Mouse (Mus musculus): ENCODE measurements at regions not wholly inside any gene's neighbourhood (a gene's known extent, or its start where the extent isn't known, plus 50 kb on each side); places are given as distances from the start of the nearest gene placed in this dataset.
A peak's percentile ranks its signal among the peaks of the same experiment; 100 is the strongest.

GRCm38 (mm10) chr9:113601451-113601850 is 106.6 kb downstream of the Pdcd6ip start:
- no peak overlapping the region for H3K27ac ChIP-seq (ENCODE audit: low read length)
- H3K27me3 ChIP-seq (ENCODE audit: control insufficient read depth, insufficient read depth, low read length), result no peaks in the 10 kb centered on the region
- H3K9ac ChIP-seq (ENCODE audit: low read length), result no peak overlapping the region
- no peaks in the 10 kb centered on the region for H3K9me3 ChIP-seq (replicated peaks; ENCODE audit: control insufficient read depth, low read length)
- no peaks in the 10 kb centered on the region for H3K36me3 ChIP-seq (ENCODE audit: control insufficient read depth, insufficient read depth)
- H3K4me3 ChIP-seq (ENCODE audit: low read length), result no peak overlapping the region
- WGBS, result 5% methylated on average over 5 of the region's 5 CpGs
- no peak for ATAC-seq (replicated peaks; ENCODE audit: extremely low read depth, insufficient read depth, low FRiP score)
- no peaks in the 10 kb centered on the region for H3K4me1 ChIP-seq (ENCODE audit: control insufficient read depth, insufficient read depth, low read length)
- no peak overlapping the region for H3K4me2 ChIP-seq (ENCODE audit: low read depth, low read length)

DNA sequence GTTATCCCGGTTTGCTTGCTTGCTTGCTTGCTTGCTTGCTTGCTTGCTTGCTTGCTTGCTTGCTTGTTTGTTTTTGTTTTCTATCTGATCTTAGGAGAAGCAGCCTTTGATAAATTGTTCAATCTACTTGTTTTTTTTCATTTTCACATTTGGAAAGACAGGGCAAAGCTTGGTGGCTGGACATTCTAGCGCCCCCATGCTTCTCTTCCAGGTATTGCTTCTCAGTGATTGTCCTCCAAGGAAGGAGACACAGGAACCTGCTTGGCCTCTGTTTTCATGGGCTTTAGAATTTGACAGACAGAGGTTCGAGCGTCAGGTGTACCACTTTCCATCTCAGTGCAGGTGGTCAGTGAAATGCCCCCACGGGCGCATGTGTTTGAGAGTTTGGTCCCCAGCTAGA is 120.8 kb downstream of the Pdcd6ip start:
- Histone ChIP-seq H3K9me3 (replicated peaks; ENCODE audit: control insufficient read depth, low read length) (no peaks in the 10 kb centered on the region), H3K36me3 (ENCODE audit: control insufficient read depth, insufficient read depth) (no peaks in the 10 kb centered on the region), H3K9ac (ENCODE audit: low read length) (no peak overlapping the region), H3K4me2 (ENCODE audit: low read depth, low read length) (no peak overlapping the region), H3K27me3 (ENCODE audit: control insufficient read depth, insufficient read depth, low read length) (no peaks in the 10 kb centered on the region), H3K4me3 (ENCODE audit: low read length) (no peak overlapping the region), H3K4me1 (ENCODE audit: control insufficient read depth, insufficient read depth, low read length) (no peaks in the 10 kb centered on the region), H3K27ac (ENCODE audit: low read length) (no peak overlapping the region)
- 56% methylated on average over 6 of the region's 6 CpGs for WGBS
- ATAC-seq (replicated peaks; ENCODE audit: extremely low read depth, insufficient read depth, low FRiP score), result no peak

GRCm38 (mm10) chr9:113586477-113586876 is 121.6 kb downstream of the Pdcd6ip start:
- 84% methylated on average over 4 of the region's 4 CpGs for WGBS
- Histone ChIP-seq H3K36me3 (ENCODE audit: control insufficient read depth, insufficient read depth) (no peaks in the 10 kb centered on the region), H3K27me3 (ENCODE audit: control insufficient read depth, insufficient read depth, low read length) (no peaks in the 10 kb centered on the region), H3K27ac (ENCODE audit: low read length) (no peak overlapping the region), H3K4me2 (ENCODE audit: low read depth, low read length) (no peak overlapping the region), H3K9me3 (replicated peaks; ENCODE audit: control insufficient read depth, low read length) (no peaks in the 10 kb centered on the region), H3K9ac (ENCODE audit: low read length) (no peak overlapping the region), H3K4me1 (ENCODE audit: control insufficient read depth, insufficient read depth, low read length) (no peaks in the 10 kb centered on the region), H3K4me3 (ENCODE audit: low read length) (no peak overlapping the region)
- ATAC-seq (replicated peaks; ENCODE audit: extremely low read depth, insufficient read depth, low FRiP score), result no peak

DNA sequence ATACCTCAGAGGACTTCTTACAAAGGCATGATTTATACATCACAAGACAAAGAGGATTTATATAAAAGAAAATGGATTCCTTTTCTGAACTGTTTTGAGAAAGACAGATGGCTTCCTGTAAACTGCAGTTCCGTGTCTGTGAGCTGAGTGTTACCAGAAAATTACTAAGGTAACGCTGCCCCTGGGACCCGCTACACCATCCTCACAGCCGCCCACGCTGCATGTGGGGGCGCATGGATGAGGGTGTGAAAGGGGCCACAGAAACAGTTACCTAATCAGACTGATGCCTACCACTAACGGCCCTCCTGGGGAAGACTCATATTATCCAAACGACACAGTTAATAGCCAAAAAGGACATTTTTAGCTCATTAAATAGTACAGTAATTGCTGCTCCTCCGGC is 129.8 kb downstream of the Pdcd6ip start:
- Histone ChIP-seq H3K36me3 (ENCODE audit: control insufficient read depth, insufficient read depth) (no peaks in the 10 kb centered on the region), H3K4me2 (ENCODE audit: low read depth, low read length) (no peak overlapping the region), H3K4me3 (ENCODE audit: low read length) (no peak overlapping the region), H3K27ac (ENCODE audit: low read length) (no peak overlapping the region), H3K27me3 (ENCODE audit: control insufficient read depth, insufficient read depth, low read length) (no peaks in the 10 kb centered on the region), H3K4me1 (ENCODE audit: control insufficient read depth, insufficient read depth, low read length) (no peaks in the 10 kb centered on the region), H3K9me3 (replicated peaks; ENCODE audit: control insufficient read depth, low read length) (no peaks in the 10 kb centered on the region), H3K9ac (ENCODE audit: low read length) (no peak overlapping the region)
- 83% methylated on average over 9 of the region's 9 CpGs for WGBS
- ATAC-seq (replicated peaks; ENCODE audit: extremely low read depth, insufficient read depth, low FRiP score), result no peak

DNA sequence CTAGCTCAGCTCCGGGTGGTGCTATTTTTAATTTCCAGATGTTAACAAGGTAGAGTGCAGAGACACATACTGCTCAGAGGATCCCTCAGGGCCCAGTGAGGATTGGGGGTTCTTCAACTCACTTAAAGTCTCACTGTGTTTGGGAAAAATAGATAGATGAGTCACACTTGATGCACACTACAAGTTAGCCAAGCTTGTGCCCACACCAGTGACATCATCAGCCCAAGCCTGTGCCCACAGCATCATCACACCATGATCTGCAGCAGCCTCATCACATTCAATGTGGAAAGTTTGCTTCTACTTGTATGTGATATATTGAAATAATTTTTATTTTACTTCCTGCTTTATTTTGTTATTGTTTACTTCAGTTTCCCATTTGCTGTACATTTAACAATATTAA is 139.2 kb downstream of the Pdcd6ip start:
- Histone ChIP-seq H3K9ac (ENCODE audit: low read length) (no peak overlapping the region), H3K4me1 (ENCODE audit: control insufficient read depth, insufficient read depth, low read length) (peaks cover 8% of the 10 kb centered on the region; the same call in 1 of the 2 replicates), H3K27me3 (ENCODE audit: control insufficient read depth, insufficient read depth, low read length) (no peaks in the 10 kb centered on the region), H3K4me3 (ENCODE audit: low read length) (no peak overlapping the region), H3K36me3 (ENCODE audit: control insufficient read depth, insufficient read depth) (no peaks in the 10 kb centered on the region), H3K9me3 (replicated peaks; ENCODE audit: control insufficient read depth, low read length) (no peaks in the 10 kb centered on the region), H3K4me2 (ENCODE audit: low read depth, low read length) (no peak overlapping the region), H3K27ac (ENCODE audit: low read length) (no peak overlapping the region)
- ATAC-seq (replicated peaks; ENCODE audit: extremely low read depth, insufficient read depth, low FRiP score), result no peak
- 52% methylated on average over 1 of the region's 1 CpGs for WGBS

- peaks cover 8% of the 10 kb centered on the region; the same call in 1 of the 2 replicates for H3K4me1 ChIP-seq (ENCODE audit: control insufficient read depth, insufficient read depth, low read length)
- no peaks in the 10 kb centered on the region for H3K27me3 ChIP-seq (ENCODE audit: control insufficient read depth, insufficient read depth, low read length)
- H3K27ac ChIP-seq (ENCODE audit: low read length), result peak overlapping the region; percentile 47
- no peak overlapping the region for H3K4me3 ChIP-seq (ENCODE audit: low read length)
- H3K4me2 ChIP-seq (ENCODE audit: low read depth, low read length), result no peak overlapping the region
- peak; percentile 65; the same call in 1 of the 2 replicates for ATAC-seq (replicated peaks; ENCODE audit: extremely low read depth, insufficient read depth, low FRiP score)
- 38% methylated on average over 1 of the region's 1 CpGs for WGBS
- no peaks in the 10 kb centered on the region for H3K9me3 ChIP-seq (replicated peaks; ENCODE audit: control insufficient read depth, low read length)
- H3K9ac ChIP-seq (ENCODE audit: low read length), result no peak overlapping the region
- no peaks in the 10 kb centered on the region for H3K36me3 ChIP-seq (ENCODE audit: control insufficient read depth, insufficient read depth)
These were observed 140.4 kb downstream of the Pdcd6ip start for GRCm38 (mm10) chr9:113567705-113568104.

- ATAC-seq (replicated peaks; ENCODE audit: extremely low read depth, insufficient read depth, low FRiP score), result no peak
- no peaks in the 10 kb centered on the region for H3K9me3 ChIP-seq (replicated peaks; ENCODE audit: control insufficient read depth, low read length)
- H3K27ac ChIP-seq (ENCODE audit: low read length), result no peak overlapping the region
- H3K4me2 ChIP-seq (ENCODE audit: low read depth, low read length), result no peak overlapping the region
- peaks cover 8% of the 10 kb centered on the region; the same call in 1 of the 2 replicates for H3K4me1 ChIP-seq (ENCODE audit: control insufficient read depth, insufficient read depth, low read length)
- H3K27me3 ChIP-seq (ENCODE audit: control insufficient read depth, insufficient read depth, low read length), result no peaks in the 10 kb centered on the region
- 78% methylated on average over 3 of the region's 3 CpGs for WGBS
- no peak overlapping the region for H3K9ac ChIP-seq (ENCODE audit: low read length)
- H3K4me3 ChIP-seq (ENCODE audit: low read length), result no peak overlapping the region
- no peaks in the 10 kb centered on the region for H3K36me3 ChIP-seq (ENCODE audit: control insufficient read depth, insufficient read depth)
These were observed 141.4 kb downstream of the Pdcd6ip start for GRCm38 (mm10) chr9:113566620-113567019.

DNA sequence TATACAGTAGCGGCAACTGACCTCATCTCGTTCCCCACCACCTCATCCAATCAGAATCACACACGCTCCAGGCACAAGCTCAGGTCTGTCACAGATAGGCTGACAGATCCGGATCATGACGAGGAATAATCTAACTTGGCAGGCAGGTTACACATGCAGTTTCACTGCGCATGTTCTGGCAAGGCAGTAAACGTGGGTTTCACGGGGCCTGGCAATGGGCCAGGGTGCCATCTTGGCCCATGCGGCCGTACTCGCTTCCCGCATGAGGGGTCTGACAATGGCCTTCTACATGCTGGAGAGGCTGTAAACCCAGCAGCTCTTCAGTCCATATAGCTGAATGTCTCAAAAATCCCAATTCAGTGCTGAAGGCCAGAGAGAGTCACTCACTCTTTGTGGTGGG is 154.1 kb downstream of the Pdcd6ip start:
- WGBS, result 84% methylated on average over 12 of the region's 12 CpGs

DNA sequence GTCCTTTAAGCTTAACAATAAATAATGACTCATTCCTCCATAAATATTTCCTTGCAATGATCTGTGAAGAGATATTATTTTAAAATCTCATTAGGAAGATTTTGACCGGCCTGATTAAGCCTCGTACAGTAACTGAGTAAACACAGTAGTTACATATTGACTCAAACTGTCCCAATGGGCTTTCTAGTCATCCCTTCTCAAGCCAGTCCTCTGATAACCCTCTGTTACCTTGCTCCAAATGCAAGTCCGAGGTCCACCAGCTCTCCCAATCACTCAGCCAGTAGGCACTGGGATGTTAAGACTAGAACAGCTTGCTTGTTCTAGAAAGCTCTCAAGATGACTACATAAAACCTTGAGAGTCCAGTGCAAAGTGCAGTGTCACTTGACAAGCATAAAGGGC is 160.6 kb downstream of the Pdcd6ip start:
- no peak overlapping the region for H3K27ac ChIP-seq (ENCODE audit: low read length)
- no peak for ATAC-seq (replicated peaks; ENCODE audit: extremely low read depth, insufficient read depth, low FRiP score)
- no peak overlapping the region for H3K4me3 ChIP-seq (ENCODE audit: low read length)
- no peaks in the 10 kb centered on the region for H3K4me1 ChIP-seq (ENCODE audit: control insufficient read depth, insufficient read depth, low read length)
- no peaks in the 10 kb centered on the region for H3K9me3 ChIP-seq (replicated peaks; ENCODE audit: control insufficient read depth, low read length)
- no peak overlapping the region for H3K4me2 ChIP-seq (ENCODE audit: low read depth, low read length)
- H3K9ac ChIP-seq (ENCODE audit: low read length), result no peak overlapping the region
- WGBS, result 77% methylated on average over 3 of the region's 3 CpGs
- H3K36me3 ChIP-seq (ENCODE audit: control insufficient read depth, insufficient read depth), result no peaks in the 10 kb centered on the region
- H3K27me3 ChIP-seq (ENCODE audit: control insufficient read depth, insufficient read depth, low read length), result no peaks in the 10 kb centered on the region

More for the DNA sequence above, 154.1 kb downstream of the Pdcd6ip start:
- ATAC-seq (replicated peaks; ENCODE audit: extremely low read depth, insufficient read depth, low FRiP score), result no peak
- Histone ChIP-seq H3K27me3 (ENCODE audit: control insufficient read depth, insufficient read depth, low read length) (no peaks in the 10 kb centered on the region), H3K27ac (ENCODE audit: low read length) (no peak overlapping the region), H3K4me3 (ENCODE audit: low read length) (no peak overlapping the region), H3K4me1 (ENCODE audit: control insufficient read depth, insufficient read depth, low read length) (no peaks in the 10 kb centered on the region), H3K9ac (ENCODE audit: low read length) (no peak overlapping the region), H3K36me3 (ENCODE audit: control insufficient read depth, insufficient read depth) (no peaks in the 10 kb centered on the region), H3K4me2 (ENCODE audit: low read depth, low read length) (no peak overlapping the region), H3K9me3 (replicated peaks; ENCODE audit: control insufficient read depth, low read length) (no peaks in the 10 kb centered on the region)
